Mouse (Mus musculus) embryonic fibroblast, embryonic 13.5 days (primary cell): ENCODE measurements around the gene Gpr183.

Source experiments
- CTCF ChIP-seq: IDR thresholded peaks from 2 replicates; pipeline ENCODE4 v1.5.1; 2011; ENCODE audit warnings: mild to moderate bottlenecking, control low read depth, low read length, moderate library complexity, borderline replicate concordance; ENCODE audit not compliant: insufficient read depth
- POLR2A ChIP-seq: IDR thresholded peaks from 2 replicates; pipeline ENCODE4 v1.6.1; 2011; ENCODE audit warnings: low read depth, mild to moderate bottlenecking, control low read depth, low read length, moderate library complexity

DNA sequence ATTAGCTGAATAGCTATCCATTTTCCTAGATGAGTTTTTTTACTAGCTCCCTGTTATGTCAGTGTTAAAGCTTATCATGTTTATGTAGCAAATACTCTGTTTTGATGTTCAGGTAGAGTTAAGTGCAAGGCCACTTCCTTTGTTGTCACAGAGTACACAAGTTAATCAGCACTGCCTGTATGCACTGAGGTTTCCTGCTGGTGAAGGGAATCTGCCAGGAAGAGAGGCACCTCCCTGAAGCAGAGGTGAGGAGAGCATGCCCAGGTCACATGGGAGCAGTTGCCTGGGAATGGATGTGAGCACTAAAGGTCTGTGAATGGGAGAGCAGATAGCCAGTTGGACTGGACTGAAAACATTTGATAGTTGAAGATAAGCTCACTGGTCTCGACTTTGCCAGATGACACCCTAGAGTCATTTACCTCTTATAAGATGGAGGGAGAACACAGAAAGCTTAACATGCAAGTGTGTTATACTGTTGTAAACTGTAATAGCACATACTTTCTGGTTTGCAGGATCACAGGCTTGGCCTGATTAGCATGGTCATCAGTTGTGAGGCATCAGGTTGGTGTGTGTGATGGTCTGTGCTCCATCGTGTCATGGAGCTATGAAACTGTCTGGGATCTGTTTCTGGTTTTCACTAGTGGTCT, 13.5 kb downstream of the Gpr183 start:
- TF ChIP-seq POLR2A, result no peak
- no peak for TF ChIP-seq CTCF
